Mouse (Mus musculus) small intestine, adult 2 months (tissue): ENCODE measurements around the gene Tmem39a. TPM values are rescaled to one million over a fixed set of nuclear protein-coding genes. Genes with fewer than 3 reads are reported as not detected.

Experiments
- H3K27ac ChIP-seq: fragments of 200-500 bp; 2 replicates; pipeline ENCODE4 v1.5.1; 2012; ENCODE audit warnings: low read depth, low read length, control low read depth, inconsistent platforms; ENCODE audit not compliant: insufficient read depth
- H3K27me3 ChIP-seq: fragments of 200-500 bp; 2 replicates; pipeline ENCODE4 v1.6.1; 2012; ENCODE audit warnings: mild to moderate bottlenecking, moderate library complexity, low read length, inconsistent platforms; ENCODE audit not compliant: control insufficient read depth, insufficient read depth
- H3K36me3 ChIP-seq: fragments of 200-500 bp; 2 replicates; pipeline ENCODE4 v1.6.1; 2012; ENCODE audit warnings: mild to moderate bottlenecking, low read length, control low read depth, inconsistent platforms; ENCODE audit not compliant: control insufficient read depth, insufficient read depth
- H3K4me1 ChIP-seq: fragments of 200-500 bp; 2 replicates; pipeline ENCODE4 v1.6.1; 2012; ENCODE audit warnings: low read length, inconsistent platforms, mixed read lengths; ENCODE audit not compliant: control insufficient read depth, insufficient read depth, insufficient read length
- H3K4me3 ChIP-seq: fragments of 200-500 bp; 2 replicates; pipeline ENCODE4 v1.5.1; 2012; ENCODE audit warnings: low read depth, mild to moderate bottlenecking, control low read depth, inconsistent platforms, low read length, moderate library complexity
- CTCF ChIP-seq: fragments of 200-500 bp; IDR thresholded peaks from 2 replicates; pipeline ENCODE4 v1.5.1; 2012; ENCODE audit warnings: low read depth, mild to moderate bottlenecking, control low read depth, inconsistent platforms, low read length, moderate library complexity, mixed read lengths; ENCODE audit not compliant: insufficient replicate concordance, insufficient read length; ENCODE audit errors: extremely low read depth
- POLR2A ChIP-seq: fragments of 200-500 bp; IDR thresholded peaks from 2 replicates; pipeline ENCODE4 v1.6.1; 2012; ENCODE audit warnings: low read depth, mild to moderate bottlenecking, control low read depth, inconsistent platforms, low read length, moderate library complexity
- WGBS: fragments of 180-500 bp; shearing (Covaris S2); methylation state at CpG from one replicate; pipeline ENCODE4 v1.1.7; 2018; 5-methylcytosine and 5-hydroxymethylcytosine counted together
- polyA plus RNA-seq: library from polyadenylated mRNA; depleted of rRNA; stranded (reverse); fragments of >200 nt; gene quantifications from 2 replicates; pipeline ENCODE4 v1.2.3, GENCODE M21; 2012

Tmem39a gene
- polyA plus RNA-seq, 1 experiment, result 29.2 TPM

- no peaks in the 10 kb centered on the region for H3K4me1 ChIP-seq
- WGBS, result under 1% methylated on average over 25 of the region's 25 CpGs
- TF ChIP-seq POLR2A (no peak), CTCF (no peak)
- H3K27ac ChIP-seq, result peak overlapping the region; percentile 9
- H3K27me3 ChIP-seq, result 0 out of 2 replicates have a peak, but pooled peaks cover 7% of the 10 kb centered on the region
- H3K4me3 ChIP-seq, result peak overlapping the region; percentile 68
- H3K36me3 ChIP-seq, result peaks cover 6% of the 10 kb centered on the region; the same call in 1 of the 2 replicates
These were observed 4.5 kb downstream of the Tmem39a start for GRCm38 (mm10) chr16:38562968-38563327.

GRCm38 (mm10) chr16:38563516-38563915 lies 5.0 kb downstream of the Tmem39a start:
- WGBS, result 15% methylated on average over 10 of the region's 10 CpGs
- no peak for TF ChIP-seq CTCF
- TF ChIP-seq POLR2A, result no peak
- no peaks in the 10 kb centered on the region for H3K4me1 ChIP-seq

GRCm38 (mm10) chr16:38568192-38568591 lies 9.7 kb downstream of the Tmem39a start:
- no peak for TF ChIP-seq POLR2A
- no peak for TF ChIP-seq CTCF
- Histone ChIP-seq H3K36me3 (peaks cover 30% of the 10 kb centered on the region), H3K4me3 (no peak overlapping the region)

More at GRCm38 (mm10) chr16:38563516-38563915, 5.0 kb downstream of the Tmem39a start:
- H3K27ac ChIP-seq, result no peak overlapping the region
- 0 out of 2 replicates have a peak, but pooled peaks cover 7% of the 10 kb centered on the region for H3K27me3 ChIP-seq
- H3K4me3 ChIP-seq, result peak overlapping the region; percentile 68; the same call in 1 of the 2 replicates
- peaks cover 8% of the 10 kb centered on the region for H3K36me3 ChIP-seq

GRCm38 (mm10) chr16:38571481-38571880 lies 13.0 kb downstream of the Tmem39a start:
- Histone ChIP-seq H3K36me3 (peaks cover 39% of the 10 kb centered on the region), H3K27ac (no peak overlapping the region), H3K27me3 (no peaks in the 10 kb centered on the region), H3K4me1 (no peaks in the 10 kb centered on the region), H3K4me3 (no peak overlapping the region)
- no peak for TF ChIP-seq POLR2A
- TF ChIP-seq CTCF, result no peak
- WGBS, result 90% methylated on average over 3 of the region's 3 CpGs

More at GRCm38 (mm10) chr16:38568192-38568591, 9.7 kb downstream of the Tmem39a start:
- no peaks in the 10 kb centered on the region for H3K27me3 ChIP-seq
- no peaks in the 10 kb centered on the region for H3K4me1 ChIP-seq
- WGBS, result 87% methylated on average over 5 of the region's 5 CpGs
- H3K27ac ChIP-seq, result no peak overlapping the region

- no peak overlapping the region for H3K4me3 ChIP-seq
- no peaks in the 10 kb centered on the region for H3K27me3 ChIP-seq
- H3K27ac ChIP-seq, result no peak overlapping the region
- no peaks in the 10 kb centered on the region for H3K4me1 ChIP-seq
- H3K36me3 ChIP-seq, result peaks cover 61% of the 10 kb centered on the region
- TF ChIP-seq POLR2A, result no peak
- no peak for TF ChIP-seq CTCF
- 76% methylated on average over 7 of the region's 7 CpGs for WGBS
These were observed 26.3 kb downstream of the Tmem39a start for GRCm38 (mm10) chr16:38584761-38585160.

- Histone ChIP-seq H3K27me3 (no peaks in the 10 kb centered on the region), H3K4me1 (no peaks in the 10 kb centered on the region), H3K27ac (no peak overlapping the region), H3K36me3 (peaks cover 65% of the 10 kb centered on the region), H3K4me3 (no peak overlapping the region)
- TF ChIP-seq POLR2A (no peak), CTCF (no peak)
- WGBS, result 63% methylated on average over 5 of the region's 5 CpGs
These were observed 26.7 kb downstream of the Tmem39a start for GRCm38 (mm10) chr16:38585186-38585585.

GRCm38 (mm10) chr16:38587163-38587562 lies 28.7 kb downstream of the Tmem39a start:
- 90% methylated on average over 5 of the region's 5 CpGs for WGBS
- Histone ChIP-seq H3K27ac (no peak overlapping the region), H3K4me1 (peaks cover under 1% of the 10 kb centered on the region; the same call in 1 of the 2 replicates), H3K36me3 (peaks cover 63% of the 10 kb centered on the region), H3K27me3 (no peaks in the 10 kb centered on the region), H3K4me3 (no peak overlapping the region)
- TF ChIP-seq POLR2A (no peak), CTCF (no peak)
